Mouse (Mus musculus) lung, postnatal 14 days (tissue): Measurements from ENCODE around the gene Cbfa2t3.
"Not testable (repeated sequence)": the region's sequence is repeated elsewhere in the genome, so short reads cannot be mapped to it uniquely, and the experiment has no call there.

Experiments used
- DNase-seq: peaks from one replicate; pipeline ENCODE4 v3.0.0; 2021

Gene Cbfa2t3

DNA sequence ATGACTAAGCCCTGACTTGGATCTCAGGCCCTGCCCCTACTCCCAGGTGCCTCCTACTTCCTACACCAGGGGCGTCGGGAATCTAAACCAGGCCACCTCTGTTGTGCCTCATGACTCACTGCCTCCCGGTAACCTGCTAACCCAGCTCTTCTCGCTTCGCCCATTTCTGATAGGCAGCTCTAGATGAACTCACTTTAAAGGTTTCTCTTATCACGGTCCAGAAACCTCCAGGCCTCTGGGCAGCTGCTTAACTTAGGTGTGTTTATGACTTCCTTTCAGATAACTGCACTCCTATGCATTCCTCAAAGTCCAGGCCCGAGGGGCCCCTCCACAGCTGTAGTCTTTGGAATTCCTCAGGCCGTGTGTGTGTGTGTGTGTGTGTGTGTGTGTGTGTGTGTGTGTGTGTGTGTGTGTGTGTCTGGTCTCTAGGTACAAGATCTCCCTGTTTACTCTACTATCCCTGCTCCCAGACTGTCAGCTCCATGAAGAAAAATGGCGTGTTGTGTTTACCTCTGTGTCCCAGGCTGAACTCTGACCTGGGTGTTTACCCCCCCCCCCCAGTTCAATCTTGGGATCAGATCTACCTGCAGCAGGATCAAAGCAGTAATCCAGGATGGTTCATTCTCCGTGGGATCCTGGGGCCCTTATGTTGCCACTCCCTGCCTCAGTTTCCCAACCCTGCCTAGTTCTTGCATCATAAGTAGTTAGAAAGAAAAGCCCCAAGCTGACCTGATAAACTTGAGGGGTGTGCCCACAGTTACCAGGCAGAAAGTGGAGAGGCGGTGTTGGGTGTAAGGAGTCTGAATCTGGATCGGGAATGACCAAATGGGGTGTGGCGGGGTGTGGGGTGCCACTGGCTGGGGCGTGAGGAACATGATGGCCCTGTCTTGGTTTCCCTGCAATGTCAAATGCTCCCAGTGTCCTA, 62.8 kb downstream of the Cbfa2t3 start:
- no peak for DNase-seq

DNA sequence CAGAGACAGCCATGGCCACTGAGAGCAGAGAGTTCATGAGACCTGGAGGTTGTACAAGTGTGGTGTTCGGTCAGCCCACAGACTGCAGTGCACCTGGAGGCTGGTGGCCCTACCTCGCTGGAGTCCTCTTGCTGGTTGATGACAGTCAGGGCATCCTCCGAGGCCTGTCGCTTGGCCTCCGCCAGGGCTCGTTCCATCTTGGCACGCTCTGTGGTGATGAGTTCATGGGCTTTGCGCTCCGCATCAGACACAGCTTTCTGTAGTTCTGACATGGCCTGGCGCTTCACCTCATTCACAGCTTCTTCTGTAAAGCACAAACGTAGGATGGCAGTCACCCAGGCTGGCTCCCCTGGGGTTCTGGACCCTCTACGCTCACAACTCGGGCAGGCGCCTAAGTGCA, 65.7 kb downstream of the Cbfa2t3 start:
- DNase-seq = no peak

DNA sequence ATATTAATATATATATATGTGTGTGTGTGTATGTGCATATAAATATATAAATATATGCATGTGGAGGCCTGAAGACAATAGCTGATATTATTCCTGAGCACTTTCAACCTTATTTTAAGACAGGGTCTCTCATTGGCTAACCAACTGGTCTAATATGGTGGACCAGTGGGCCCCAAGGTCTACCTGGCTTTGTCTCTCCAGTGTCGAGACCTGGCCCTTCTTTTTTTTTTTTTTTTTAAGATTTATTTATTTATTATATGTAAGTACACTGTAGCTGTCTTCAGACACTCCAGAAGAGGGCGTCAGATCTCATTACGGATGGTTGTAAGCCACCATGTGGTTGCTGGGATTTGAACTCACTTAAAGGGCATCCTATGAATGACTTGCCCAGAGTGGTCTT, 66.8 kb downstream of the Cbfa2t3 start:
- not testable (repeated sequence) for DNase-seq

DNA sequence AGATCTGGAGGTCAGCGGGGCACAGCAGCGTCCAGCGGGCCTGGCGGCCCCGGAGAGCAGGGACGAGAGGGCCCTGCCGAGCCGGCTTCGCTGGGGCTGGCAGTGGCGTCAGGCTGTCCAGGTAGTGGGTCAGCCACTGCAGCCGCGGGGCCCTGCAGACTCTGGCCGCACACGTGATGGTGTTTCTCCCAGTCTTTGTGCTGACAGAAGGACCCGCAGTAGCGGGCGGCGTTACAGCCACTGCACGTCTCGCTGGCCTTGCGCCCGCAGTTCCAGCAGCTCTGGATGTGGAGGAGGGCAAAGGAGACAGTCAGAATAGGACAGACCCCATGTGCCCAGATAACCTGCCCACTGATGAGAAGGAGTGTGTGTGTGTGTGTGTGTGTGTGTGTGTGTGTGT, 68.2 kb downstream of the Cbfa2t3 start:
- no peak for DNase-seq

DNA sequence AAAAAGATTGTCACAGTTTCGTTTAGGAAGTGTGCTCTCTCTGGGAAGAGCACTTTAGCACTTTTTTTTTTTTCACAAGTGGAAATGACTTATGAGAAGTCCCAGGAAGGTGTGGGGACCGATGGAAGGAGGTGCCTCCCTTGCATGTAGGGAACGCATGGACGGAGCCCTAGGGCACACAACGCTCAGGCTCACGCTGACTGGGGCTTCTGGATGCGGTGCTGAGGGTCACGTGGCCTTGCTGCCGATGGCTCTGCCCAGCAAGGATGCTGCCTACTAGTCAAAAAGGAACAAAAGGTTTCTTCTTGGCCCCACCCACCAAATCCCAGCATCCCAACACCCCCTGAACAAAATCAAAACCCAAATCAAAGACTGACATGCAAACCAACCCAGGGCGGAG, 69.5 kb downstream of the Cbfa2t3 start:
- no peak for DNase-seq

DNA sequence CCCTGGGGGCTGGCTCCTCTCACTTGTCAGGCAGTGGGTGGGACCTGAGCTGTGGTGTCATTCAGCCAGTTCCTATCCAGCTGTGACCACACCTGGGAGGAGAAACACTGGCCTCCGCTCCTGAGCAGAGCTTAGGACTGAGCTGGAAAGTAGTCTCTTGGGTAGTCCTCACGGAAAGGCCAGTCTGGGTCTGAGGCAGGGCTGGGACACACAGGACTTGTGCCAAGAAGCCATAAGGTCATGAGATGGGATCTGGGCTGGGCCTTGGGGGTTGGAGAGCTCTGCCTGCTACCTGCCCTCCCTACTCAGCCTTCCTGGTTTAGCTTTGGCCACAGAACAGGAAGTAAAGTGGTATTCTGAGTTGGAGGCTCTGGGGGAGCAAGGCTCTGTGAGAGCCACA, 72.0 kb downstream of the Cbfa2t3 start:
- DNase-seq = no peak

DNA sequence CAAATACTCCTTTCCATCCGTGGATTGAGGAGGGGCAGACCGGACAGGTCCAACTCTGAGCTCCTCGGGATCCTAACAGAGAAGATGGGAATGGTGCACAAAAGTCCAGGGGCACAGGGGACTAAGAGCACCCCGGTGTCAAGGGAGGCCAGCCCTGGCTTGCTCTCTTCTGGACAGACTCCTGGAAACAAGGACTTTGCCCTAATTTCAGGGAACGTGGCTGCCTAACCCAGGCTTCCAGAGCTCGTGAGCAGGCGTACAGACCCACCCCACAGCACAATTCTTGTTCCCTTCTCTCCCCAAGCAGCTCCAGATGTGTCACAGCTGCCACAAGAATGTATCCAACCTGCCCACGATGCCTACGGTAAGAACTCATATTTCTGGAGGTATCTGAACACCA, 73.1 kb downstream of the Cbfa2t3 start:
- no peak for DNase-seq

DNA sequence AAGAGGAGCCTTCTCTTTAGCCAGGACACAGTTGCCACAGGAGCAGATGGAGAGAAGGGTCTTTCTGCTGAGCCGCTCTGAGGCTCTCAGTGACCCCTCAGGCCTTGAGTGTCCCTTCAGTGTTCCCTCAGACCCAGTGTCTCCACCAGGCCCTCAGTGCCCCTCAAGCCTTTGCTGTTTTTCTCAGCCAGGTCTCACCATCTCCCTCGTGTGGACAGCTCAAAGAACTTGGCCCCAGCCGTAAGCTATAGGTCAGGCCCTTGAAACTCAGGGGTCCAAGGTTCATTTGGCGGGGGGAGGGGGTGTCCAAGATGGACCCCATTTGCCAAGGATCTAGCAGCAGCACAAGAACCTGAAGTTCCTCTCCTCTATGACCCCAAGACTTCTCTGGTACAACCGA, 74.3 kb downstream of the Cbfa2t3 start:
- DNase-seq = no peak

DNA sequence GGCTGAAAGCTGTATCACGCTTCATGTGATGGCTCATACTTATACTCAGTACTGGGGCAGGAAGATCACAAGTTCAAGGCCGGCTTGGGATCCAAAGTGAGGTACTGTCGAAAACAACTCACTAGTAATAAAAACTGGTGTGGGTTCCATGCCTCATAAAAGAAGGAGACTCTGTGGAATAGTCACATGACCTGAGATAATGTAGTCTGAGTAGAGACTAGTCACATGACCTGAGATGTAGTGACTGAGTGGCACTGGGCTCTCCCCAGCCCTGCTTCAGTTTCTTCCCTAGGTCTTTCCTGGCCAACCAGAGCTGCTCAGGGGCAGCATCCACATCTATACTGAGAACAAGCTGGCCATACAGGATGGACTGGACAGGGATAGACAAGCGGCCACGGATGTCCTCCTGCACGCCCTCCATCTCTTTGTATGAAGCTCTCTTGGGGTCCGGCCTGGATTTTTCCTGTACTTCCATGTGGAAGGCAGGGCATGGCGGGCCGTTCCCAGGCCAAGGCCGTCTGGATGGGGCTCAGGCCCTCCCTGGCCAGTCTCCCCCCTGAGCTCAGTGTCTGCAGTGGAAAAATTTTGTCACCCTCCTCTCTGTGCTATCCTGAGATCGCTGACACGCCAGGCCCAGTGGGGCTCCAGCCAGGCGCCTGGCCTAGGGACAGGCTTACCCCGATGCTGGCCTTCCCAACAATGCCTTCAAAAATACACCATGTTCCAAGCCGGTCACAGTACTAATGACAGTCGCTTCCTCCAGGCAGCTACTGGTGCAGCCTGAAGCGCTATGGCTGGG, 74.9 kb downstream of the Cbfa2t3 start:
- DNase-seq = no peak

DNA sequence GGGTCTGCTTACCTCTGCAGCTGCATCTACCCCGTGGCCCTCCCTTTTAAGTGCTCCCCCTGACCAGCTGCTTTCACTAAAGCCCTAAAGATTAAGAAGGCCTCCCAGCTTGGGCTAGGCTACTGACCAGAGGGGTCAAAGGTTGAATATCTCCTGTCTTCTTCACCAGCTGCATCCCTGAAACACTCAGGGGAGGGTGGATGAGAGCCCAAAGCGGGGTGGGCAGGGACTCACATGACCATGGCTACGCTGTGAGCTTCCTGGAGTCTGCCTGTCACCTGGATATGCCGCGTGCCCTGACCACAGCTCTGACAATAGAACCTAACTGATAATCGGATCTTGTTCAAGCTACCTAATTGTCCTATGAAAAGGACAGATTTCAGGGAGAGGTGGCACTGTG, 76.2 kb downstream of the Cbfa2t3 start, which contains the start of gene Pabpn1l:
Pabpn1l (minus strand) TSS at position 13 of the 400 bp plus-strand sequence.
- DNase-seq = no peak

DNA sequence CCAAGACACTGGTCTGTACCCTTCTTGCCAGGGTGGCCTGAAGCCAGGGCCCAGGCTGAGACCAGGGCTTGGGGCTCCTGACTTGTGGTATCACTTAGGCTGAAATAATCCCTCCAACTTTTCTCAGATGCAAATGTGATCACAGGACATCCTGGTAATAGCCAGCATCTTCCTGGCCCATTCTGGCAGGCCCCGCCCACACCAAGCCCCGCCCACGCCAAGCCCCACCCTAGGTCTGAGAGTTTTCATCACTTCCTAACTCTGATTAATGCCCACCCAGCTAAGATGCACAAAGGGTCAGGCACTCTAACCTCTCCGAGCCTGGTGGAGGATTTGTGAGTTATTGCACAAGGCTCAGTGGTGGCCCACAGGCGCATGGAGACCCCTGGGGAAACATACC, 78.5 kb downstream of the Cbfa2t3 start:
- DNase-seq = no peak

DNA sequence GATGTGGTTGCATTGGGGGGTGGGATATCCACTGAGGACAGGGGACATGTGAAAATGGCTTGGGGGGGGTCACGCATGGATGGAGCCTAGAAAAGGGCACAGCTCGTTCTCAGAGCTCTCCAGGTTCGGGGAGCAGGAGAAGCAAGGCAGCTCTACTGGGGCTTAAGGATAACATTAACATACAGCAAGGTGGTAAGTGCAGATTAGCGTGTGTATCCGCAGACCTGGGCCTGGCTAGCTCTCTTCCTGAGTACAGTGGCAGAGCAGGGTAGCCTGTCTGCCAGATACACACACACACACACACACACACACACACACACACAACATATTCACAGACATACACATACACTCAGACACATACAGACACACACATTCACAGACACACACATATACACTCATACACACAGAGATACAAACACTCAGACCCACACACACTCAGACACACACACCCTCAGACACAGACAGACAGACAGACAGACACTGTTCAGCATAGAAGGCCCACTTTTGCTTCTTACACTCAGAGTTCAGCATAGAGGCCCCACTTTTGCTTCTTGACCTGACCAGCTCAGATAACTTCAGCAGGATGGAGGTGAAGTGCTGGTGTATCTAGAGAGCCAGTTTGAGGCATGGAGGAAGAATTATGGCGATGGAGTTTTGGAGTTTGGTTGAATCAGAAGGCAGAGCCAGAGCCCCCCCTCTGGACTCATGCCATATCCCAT, 80.1 kb downstream of the Cbfa2t3 start:
- DNase-seq = no peak

DNA sequence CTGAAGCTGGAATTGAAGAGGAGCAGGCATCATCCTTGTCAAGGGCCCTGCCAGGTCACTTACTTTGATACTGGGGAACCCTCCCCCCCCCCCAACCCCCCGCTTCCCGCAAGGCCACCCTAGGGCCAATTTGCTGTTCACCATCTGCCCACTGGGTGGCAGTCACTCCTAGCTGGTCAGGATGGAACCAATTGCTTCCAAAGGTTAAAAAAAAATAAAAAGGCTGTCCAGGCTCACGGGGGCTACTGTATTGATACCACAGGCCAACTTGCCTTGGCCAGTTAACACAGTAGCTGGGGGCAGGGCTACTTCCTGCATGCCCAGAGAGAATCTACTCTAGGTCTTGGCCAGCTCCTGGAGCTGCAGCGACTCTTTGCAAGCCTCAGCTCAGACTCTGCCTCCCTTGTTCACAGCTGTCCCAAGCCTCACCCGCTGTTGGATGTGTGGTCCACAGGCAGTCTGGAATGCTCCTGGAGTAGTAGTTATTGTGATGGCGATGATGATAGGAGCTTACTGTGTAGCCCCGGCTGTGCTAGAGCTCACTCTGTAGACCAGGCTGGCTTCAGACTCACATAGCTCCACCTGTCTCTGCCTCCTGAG, 80.9 kb downstream of the Cbfa2t3 start:
- DNase-seq = peak; percentile 92

DNA sequence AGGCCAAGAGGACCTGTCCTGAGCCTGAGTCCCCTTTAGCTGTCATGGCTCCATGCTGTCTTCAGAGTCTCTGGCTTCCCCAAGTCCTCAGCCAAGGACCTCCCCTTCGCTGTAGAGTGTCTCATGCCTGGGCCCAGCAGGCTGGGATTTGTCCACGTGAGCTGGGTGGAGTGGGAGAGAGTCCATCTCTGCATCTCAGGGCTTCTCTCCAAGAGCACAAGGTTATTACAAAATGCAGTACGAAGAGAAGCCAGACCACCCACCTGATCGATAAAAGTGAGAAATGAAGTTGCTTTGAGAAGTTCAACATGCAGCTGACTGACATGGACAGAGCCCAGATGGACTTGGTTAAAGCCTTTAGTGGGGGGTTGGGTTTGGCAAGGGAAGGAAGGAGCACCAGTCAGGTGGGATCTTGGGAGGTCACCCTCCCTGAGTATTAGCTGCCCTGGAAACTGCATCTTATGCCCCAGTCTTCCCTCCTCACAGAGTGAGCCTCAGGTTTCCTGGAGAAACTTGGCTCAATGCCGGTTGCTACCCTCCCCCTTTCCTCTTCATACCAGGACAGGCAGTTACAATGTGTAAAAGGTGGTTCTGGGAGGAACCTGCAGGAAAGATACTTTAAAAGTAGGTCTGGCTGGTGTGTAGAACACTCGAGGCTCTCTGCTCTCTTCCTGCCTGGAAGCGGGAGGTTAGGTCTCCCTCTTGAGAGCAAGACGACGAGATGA, 82.6 kb downstream of the Cbfa2t3 start:
- peak; percentile 40 for DNase-seq

DNA sequence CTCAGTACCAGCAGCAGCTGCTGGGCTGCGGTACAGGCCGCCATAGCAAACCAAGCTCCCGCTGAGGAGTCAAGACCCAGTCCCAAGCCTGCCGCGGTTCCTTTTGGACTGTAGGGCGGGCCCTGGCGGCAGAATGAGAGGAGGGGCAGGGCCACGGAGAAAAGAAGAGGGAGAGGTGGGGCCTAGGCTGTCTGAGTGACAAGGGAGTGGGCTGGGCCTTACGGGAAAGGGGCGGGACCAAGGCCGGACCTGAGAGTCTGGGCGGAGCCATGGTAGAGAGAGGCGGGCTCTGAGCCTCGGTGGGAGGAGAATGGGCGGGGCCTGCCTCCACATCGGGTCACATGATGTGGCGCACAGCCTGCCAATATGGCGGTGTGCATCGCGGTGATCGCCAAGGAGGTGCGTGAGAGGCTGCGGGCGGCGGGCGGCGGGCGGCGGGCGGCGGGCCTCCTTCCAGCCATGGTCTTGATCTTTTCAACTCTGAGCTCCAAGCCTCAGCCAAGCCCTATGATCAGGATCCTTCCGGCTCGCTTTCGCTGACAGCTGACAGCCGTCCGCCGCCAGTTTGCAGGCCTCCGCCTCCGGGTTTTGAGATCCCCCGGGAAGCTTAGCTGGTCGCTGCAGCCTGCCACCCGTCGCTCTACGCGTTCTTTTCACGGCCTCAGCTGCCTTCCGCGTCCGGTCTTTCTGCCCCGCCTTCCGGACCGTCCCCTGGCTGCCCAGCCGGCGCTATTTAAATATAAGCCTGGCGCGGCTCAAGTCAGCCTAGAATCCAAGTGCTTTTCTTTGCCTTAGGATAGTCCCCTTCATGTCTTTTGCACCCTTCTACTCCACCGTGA, 87.4 kb downstream of the Cbfa2t3 start, which contains the start of the genes Galns and Trappc2l:
Galns (minus strand) TSS at position 169 of the 839 bp plus-strand sequence.
Trappc2l (plus strand) TSS at position 346 of the 839 bp plus-strand sequence.
- DNase-seq = peak; percentile 96

DNA sequence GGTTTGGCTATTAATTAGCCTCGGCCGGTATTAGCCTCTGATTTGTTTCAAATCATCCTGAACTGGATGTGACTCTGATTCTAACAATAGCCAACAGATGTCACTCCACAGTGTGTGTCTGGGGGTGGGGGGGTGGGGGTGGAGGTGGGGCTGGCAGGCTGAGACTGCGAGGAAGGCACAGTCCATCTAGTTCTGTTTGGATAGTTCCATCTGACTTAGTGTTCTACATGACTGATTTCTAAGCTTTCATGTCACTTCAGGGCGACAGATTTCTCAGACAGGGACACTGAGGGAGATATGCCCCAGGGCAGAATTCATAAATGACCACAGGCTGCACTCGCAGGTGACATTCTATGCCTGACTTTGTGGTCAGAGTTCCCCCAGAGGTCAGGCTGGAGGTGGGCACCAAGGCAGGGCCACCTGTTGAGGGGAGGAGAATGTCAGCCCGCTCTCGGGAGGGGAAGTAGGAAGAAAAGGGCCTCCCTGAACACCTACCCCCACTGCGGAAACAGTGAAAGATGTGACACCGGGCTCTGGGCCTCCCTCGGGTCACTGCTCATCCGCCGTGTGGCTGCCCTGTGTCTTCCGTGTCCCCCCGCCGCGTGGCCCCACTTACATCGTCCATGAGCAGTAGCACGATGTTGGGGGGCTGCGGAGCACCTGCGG, 88.2 kb downstream of the Cbfa2t3 start:
- no peak for DNase-seq

DNA sequence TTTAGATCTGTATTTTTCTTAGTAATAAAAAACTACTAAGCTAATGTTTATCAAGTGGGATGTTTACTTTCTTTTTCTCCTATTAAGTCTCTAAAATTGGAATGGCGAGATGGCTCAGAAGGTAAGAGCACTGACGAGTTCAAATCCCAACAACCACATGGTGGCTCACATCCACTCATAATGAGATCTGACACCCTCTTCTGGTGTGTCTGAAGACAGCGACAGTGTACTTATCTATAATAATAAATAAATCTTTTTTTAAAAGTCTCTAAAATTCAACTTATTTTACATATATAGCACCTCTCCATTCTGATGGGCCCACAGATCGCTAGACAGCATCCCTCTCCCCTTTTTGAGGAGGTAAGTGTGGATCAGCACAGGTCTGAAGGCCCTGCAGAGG, 88.7 kb downstream of the Cbfa2t3 start:
- no peak for DNase-seq

DNA sequence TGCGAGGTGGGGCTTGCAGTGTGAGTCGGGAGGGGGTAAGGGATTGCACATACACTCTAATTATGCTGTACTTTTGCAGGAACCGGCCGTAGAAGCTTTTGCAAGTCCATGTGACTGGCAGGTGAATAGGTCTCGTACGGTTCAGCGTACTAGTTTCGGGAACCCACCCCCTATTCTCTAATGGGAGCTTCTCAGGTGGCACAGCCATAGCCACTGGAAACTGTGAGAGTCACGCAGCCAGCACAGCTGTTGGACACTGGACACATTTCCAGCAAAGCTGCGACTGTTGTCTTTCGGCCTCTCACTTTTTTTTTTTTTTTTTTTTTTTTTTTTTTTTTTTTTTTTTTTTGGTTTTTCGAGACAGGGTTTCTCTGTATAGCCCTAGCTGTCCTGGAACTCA, 92.1 kb downstream of the Cbfa2t3 start:
- DNase-seq = no peak

DNA sequence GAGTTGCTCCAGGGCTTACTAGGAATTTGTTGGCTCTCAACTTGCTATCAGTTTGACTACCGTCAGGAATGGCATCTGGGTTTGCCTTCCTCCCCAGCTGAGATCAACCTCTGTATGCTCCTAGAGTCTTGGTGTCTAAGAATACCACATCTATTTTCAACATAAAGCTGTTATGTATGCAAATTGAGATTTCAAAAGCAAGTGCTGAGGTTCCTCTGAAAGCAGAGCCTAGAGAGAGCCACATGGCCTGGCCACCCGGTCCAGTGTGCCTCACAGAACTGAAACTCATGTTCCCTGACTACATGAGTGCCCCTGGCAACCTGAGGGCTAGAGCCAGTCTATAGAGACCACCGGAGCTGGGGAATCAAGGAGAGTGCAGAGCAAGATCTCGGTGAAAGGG, 93.5 kb downstream of the Cbfa2t3 start:
- no peak for DNase-seq

DNA sequence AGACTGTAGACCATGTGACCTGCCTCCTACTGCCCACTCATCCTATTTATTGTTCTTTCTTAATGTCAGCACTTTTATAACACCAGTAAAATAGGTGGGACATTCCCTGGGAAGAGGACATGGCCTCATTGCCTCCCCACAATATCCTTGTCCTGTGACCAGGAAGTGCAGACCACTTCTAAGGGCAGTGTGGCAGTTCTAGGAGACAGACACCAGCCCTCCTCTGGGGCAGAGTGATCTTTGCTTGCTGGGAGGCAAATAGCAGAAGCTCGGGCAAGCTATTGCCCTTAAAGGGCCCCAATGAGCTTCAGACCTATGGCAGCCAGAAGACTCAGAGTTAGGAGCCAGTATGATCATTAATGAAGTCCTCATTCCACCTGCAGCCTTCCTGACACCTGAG, 94.3 kb downstream of the Cbfa2t3 start:
- DNase-seq = no peak
